Mouse (Mus musculus) mouse embryonic stem cell (cell line): Measurements from ENCODE around the gene Ahsa1.

ENCODE experiments used
- in situ Hi-C, 2 experiments: fragments of 300-500 bp; cut with MboI; formaldehyde crosslinking; loops; 1 replicate in 1 of 2; 3 replicates in 1 of 2; pipeline ENCODE4 v1.14.3; 2019 to 2020; ENCODE audit warnings: low sequenced_read_pairs in 2 of 2, low pct_unique_long_range_greater_than_20kb in 1 of 2, mixed read lengths in 1 of 2; ENCODE audit not compliant: unreplicated experiment in 1 of 2

Gene Ahsa1

DNA sequence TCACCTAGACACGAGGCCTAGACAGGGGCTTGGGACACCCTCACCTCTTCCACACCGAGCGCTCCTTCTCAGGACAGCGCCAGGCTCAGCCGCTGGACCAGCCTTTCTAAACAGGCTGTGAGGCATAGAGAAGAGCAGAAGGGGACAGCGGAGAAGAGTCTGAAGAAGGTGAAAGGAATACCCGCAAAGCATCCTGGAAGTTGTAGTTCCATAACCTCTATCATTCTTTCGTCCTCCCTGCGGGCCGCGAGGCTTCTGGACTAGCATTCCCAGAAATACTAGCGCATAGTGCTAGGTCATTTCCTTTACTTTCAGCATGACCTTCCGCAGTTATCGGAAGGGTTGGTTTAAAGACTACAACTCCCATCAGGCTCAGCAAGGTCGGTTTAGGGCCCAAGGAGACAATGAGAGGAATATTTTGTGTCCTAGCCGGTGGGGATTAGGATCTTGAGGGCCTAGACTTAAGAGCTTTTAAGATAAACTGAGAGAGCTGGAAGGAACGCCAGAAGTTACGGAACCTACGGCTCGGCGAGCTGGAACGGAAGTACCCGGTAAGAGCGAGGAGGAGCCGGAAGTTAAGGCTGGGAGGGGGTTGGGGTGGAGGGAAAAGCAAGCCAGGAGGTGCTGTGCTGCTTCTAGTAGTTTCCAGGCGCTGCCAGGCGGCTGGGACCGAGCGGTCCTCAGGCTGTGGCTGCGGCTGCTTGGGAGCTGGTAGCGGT lies at the start of gene Ahsa1, which contains the start of gene Vipas39:
Ahsa1 (plus strand) TSS at position 372 of the 719 bp plus-strand sequence.
Vipas39 (minus strand) TSS at position 149 of the 719 bp plus-strand sequence.
- in situ Hi-C loops = no loop called here

DNA sequence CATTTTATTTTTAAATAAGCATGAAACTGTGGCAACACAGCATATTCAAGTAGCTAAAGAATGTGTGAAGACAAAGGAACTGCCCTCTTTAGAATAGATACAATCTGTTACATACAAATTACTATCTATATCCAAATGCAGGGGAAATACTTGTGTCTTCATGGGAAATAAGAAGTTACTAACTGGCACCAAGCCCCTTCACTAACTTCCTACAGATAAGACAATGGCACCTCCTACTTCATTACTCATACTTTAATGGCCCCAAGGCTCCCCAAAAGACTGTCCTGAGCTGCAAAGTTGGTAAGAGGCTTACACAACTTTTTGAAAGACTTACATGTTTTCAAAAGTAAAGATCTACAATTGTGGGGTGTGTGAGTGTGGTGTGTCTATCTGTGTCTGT lies 48.7 kb upstream of the Ahsa1 start:
- in situ Hi-C loops = no loop called here

DNA sequence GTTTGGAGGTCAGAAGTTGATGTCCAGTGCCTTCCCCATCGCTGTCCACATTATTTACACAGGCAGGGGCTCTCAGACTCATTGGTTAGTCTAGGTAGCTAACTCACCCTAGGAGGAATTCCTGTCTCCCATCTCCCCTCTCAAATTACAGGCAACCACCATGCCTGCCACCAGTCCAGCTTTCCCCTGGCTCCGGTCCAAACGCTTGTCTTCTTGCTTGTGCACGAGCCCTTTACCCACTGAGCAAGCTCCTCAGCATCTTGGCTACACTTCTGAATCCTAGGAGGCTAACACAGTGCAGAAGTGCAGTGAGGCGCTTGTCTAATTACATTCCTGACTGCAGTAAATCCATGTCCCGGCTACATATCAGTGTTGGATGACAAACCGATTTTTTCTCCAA lies 46.9 kb upstream of the Ahsa1 start:
- in situ Hi-C loops = no loop called here

DNA sequence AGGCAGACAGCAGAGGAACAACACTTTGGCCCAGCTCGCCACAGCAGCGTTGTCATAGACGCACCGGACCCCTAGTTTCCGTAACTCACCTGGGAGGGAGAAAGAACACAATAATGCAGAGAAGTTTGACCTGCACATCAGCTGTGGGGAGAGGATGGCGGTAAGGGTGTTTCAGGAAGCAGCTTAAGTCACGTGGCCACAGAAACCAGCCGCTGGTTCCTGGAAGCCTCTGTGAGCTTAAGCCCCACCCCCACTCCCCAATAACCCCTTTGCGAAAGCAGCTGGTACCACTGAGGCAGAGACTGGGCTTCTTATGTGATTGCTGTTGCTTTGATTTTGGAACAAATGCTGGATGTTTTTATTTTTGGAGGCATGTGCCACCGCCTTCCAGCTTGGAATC lies 41.3 kb upstream of the Ahsa1 start:
- in situ Hi-C loops = no loop called here

DNA sequence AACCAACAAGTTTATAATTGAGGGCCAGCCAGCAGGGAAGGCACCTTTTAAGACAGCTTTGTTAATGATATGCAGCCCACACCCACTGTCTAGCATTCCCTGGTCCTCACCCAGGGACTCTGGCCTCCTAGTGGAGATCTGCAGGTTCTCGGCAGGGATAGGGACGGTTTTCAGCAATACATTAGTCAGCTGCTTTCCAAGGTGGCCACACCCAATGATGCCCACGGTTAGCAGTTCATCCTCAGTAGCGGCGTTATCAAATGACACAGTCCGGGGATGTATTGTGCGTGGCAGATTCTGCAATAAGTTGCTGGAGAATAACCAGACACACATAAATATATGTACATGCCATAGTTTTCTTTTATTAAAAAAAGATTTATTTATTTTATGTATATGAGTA lies 39.5 kb upstream of the Ahsa1 start:
- in situ Hi-C loops = no loop called here

DNA sequence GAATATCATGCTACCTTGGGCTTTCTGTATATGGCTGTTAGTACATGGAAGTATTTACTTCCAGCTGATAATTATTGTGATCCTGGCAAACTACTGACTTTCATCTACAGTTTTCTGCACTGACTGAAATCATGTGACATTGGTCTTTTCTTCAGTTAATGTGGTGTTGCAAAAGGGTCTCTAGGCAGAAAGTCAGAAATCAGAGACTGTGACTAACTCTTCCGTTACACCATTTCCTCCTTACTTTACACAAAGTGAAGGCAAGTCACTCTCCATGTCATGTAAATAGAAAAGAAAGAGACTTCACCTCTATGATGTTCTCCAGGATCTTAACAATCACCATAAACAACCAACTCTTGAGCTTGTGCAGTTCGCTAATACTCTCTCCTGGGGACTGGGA lies 36.6 kb upstream of the Ahsa1 start:
- in situ Hi-C loops = no loop called here

DNA sequence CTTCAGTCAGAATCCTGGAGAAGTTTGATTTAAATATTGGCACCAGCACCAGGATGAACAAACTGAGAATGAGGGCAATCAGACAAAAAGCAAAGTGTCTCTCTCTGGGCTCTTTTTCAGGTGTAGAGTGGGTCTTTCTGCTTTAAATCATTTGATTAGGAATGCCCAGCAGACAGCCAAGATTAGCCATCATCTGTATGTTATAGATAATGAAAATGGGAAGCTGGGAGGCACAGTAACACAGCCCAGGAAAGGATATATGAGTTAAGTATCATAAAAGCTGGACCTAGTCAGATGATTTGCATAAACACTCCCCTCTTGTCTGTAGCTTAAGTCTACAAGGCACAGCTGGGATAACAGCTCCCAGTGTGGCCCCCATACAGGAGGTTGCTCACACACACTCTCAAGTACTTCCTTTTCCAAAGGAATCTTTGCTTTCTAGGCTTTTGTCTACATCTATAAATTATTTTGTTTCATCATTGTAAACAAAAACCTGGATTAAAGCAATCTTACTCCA lies 35.8 kb upstream of the Ahsa1 start:
- in situ Hi-C loops = no loop called here

DNA sequence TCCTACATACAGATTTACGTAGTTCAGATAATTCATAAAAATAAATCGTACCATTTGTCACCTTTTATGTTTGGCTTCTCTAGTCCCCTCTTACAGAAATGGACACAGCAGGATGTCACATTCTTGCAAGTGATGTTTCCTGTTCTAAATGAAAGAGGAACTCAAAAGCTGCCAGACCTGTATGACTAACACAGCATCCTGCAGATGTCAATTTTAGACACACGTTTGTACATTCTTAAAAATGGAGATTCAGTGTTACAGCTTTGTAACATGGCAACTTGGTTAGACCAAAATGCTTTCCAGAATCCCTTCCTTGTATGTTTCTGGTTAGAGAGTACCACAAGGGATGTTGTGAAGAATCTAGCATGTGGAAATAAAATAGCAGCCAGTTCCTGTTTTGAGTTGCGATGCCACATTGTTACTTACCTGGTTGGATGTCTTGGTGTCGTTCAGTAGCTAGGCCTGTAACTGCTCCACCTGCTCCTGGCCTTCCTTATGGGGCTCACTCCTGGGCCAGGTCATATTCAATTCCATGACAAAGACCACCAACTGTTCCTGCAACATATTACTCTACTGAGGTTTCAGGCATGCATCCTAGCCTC lies 29.3 kb upstream of the Ahsa1 start:
- in situ Hi-C loops = no loop called here

DNA sequence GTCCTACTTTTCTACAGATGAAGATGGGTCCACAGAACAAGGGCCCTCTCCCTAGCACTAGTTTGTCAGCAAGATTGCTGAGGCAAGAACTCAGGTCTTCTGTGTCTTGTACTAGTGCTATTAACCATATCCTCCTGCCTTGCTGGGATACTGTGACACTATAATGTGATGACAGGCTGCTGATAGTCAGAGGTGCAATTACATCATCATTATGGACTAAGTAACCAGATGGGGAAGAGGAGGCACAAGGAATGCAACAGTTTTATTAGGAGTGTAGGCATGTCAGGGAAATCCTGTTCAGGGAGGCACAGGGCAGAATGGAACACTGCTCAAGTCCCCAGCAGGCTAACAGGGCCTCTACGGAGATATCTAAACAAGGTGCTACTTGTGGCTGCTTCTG lies 27.6 kb upstream of the Ahsa1 start, which contains the start of gene Noxred1:
Noxred1 (minus strand) TSS at position 101 of the 400 bp plus-strand sequence.
- in situ Hi-C loops = no loop called here

DNA sequence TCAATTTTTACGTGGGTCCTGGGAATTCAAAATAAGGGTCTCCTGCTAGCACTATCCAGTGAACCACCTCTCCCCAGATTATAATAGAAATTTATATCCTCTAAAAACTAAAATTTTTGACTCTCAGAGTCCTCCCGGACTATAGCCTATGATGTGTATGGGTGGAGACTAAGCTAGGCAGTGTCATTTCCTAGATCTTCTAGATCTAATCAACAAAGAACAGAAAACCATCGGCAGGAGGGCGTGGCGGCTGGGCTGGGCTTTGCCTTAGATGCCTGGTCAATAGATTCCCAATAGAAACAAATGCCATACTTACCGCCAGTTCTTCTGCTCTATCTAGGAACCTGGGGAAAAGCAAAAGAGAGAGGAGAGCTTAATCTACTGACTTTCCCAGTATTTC lies 16.1 kb upstream of the Ahsa1 start:
- in situ Hi-C loops = no loop called here

DNA sequence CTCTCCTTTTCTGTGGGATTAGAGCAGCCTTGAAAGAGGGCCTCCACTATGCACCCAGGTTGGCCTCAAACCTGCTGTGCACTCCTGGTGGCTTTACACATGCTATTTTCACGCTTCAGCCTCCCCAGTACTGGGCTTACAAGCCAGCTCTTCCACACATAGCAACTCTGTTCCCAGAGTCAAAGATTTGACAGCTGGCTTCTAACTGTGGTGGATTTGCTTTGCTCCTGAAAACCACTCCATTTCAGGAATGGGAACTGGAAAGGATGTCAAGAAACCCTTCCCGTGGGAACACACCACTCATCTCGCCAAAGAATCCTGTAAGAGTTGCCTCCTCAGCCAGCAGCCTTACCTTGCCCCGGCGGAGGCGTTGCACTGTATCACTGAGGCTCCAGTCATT lies 12.4 kb upstream of the Ahsa1 start:
- in situ Hi-C loops = no loop called here

DNA sequence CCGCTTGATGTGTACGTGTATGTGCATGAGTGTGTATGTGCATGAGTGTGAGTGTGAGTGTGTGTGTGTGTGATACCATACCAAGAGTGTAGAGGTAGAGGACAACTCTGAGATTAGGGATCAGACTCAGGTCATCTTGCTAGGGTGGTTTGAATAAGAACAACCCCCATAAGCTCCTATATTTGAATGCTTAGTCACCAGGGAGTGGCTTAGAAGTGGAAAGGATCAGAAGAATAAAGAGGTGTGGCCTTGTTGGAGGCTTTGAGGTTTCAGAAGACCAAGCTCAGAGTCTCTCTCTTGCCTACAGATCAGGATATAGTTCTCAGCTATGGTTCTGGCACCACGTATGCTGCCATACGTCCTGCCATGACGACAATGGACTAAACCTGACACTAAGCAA lies 9.7 kb upstream of the Ahsa1 start:
- in situ Hi-C loops = no loop called here

DNA sequence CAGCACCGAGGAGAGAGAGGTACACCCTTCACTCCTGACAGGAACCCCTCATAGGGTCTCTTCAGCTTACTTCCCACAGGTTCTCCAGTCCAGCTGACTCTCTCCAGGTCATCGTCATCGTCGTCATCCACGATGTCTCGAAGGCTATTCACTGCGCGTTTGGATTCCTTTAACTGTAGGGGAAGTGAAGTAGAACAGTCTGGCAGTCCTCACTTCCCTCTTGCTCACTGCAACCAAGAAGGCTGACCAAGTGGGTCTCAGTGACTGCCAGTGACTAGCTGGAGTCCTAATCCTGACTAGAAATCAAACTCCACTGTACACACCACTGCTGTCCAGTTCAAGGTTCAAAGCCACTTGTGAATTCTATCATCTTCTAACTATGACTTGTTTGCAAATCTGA lies 5.7 kb upstream of the Ahsa1 start:
- in situ Hi-C loops = no loop called here

DNA sequence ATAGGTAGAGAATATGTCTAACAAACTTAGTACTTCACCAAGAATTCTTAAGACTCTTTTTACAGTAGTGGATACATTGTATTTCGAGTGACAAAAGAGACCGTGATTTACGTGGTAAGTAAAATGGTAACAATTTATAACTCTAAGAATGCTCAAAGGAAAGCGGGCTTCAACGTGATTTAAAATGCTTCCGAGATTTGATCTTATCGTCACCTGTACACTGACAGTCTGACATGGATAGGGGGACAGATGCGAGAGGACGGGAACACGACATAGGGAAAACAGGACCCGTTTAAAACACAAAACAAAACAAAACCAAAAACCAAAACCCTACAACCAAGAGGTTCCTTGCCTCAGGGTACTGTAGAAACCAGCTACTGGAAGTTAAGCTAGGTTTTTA lies 835 bp upstream of the Ahsa1 start:
- in situ Hi-C loops = no loop called here

DNA sequence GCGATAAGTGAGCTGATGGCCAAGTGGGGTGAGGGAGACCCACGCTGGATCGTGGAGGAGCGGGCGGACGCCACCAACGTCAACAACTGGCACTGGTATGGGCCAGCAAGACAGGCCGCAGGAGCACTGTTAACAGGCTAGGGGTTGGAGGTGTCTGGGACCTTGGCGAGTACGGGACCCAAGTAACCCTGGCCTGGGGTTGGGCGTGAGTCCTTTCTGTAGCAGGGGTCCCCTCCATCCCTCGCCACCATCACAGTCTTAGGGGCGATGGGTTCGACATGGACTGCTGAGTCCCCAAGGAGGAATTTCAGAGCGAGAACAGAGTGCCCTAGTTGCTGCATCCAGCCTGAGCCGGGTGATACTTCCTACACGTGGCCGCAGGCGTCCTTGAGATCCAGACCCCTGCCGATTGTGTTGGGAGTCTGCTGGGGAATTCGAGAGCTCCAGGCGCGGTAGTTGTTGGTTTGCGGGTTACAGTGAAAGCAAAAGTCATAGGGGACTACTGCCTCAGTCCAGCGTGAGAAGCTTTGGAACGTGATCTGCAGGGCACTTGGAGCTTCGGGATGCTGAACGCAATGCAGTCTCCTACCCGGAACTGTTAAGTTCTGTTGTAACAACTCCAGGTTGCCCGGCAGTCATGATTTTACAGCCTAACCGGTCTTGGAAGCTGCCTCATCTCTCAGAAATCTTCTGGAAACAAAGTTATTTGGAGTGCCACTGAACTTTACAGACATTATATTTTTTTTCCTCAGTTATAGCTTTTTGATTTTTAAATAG lies 736 bp downstream of the Ahsa1 start:
- in situ Hi-C loops = no loop called here

DNA sequence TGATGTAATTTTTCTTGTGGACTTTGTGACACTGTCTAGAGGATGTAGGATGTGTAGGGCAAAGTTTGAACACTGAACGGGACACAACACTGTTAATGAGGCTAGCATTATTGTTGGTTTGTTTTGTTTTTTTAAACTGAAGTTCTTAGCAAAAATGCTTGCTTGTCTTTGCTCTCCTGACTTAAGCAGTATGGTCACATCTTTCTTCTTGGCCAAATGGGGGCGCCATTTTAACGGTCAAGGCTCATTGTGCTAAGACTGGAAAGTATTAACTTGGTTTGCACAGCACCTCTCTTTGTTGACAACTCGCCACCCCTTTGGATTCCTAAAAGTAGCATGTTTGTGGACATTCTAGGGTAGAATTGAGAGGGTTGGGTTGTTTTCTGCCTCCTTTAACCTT lies 1.4 kb downstream of the Ahsa1 start:
- in situ Hi-C loops = no loop called here

DNA sequence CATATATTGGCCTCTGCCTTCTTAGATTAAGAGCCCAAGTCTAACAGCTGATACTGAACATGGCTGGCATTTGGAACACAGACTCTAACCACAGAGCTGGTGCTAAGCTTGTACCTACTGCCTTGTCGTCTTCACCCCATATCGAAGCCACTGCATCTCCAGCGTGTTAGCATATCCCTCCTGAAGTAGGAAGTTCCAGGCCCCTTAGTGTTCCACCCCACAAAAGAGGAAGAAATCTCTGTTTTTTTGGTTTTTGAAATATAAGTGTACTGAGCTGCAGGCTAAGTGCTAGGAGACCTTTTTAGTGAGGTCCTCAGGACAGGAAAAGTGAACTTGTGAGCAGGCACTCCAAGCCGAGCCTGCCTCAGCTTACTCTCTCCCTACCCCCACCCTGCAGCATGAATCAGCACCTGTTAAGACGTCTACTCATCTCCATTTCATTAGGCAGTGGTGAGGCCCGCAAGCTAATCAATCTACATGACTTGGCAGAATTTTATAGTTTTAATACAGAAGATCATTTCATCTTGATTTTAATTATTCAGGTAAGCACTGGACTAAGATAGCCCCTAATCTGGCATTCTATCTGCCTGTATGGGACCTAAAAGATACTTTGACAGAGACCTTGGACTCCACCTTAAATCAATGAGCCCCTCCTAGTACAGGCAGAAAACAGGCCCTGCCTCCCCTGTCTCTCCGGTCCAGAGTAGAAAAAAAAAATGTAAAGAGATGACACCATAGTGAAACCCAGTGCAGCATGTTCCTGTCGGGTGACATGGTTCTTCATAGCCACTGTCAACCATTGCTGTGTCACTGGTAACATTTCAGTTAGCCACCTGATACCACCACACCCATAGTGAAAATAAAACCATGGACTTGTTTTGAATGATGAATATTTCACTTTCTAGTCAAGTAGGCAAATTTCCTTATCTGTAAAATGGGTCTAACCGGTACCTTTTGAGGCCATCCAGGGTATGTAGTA lies 8.9 kb downstream of the Ahsa1 start:
- in situ Hi-C loops = loop anchor here in 1 of 2 experiments (5.0 kb wide), 1 partner anchor 57 kb away; no protein-coding TSS in a partner anchor

DNA sequence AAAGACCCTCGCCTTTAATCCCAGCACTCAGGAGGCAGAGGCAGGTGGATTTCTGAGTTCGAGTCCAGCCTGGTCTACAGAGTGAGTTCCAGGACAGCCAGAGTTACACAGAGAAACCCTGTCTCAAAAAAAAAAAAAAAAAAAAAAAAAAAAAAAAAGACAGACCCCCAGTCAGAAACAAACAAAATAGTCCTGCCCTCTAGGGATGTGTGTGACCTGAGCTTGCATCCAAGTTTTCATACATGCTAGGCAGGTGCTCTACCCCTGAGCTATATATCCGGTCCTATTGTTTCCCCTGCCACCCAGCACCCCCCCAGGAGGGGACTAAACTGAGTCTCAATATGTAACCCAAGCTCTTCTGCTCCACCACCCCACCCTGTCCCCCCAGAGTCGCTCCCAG lies 11.0 kb downstream of the Ahsa1 start:
- in situ Hi-C loops = loop anchor here in 1 of 2 experiments (5.0 kb wide), 1 partner anchor 55 kb away; no protein-coding TSS in a partner anchor
